Mouse (Mus musculus): ENCODE data around the gene Krtap24-1.

Krtap24-1 gene

GRCm38 (mm10) chr16:88611922-88612321 is at the start of gene Krtap24-1:
Krtap24-1 (minus strand) TSS chr16:88612279.
- DNase-seq (ENCODE audit: low read depth, low spot score): no peak

- DNase-seq (ENCODE audit: low read depth, low spot score): no peak
Measured at GRCm38 (mm10) chr16:88657426-88657825, 45.3 kb upstream of the Krtap24-1 start.

- DNase-seq (ENCODE audit: low read depth, low spot score): no peak
Measured at GRCm38 (mm10) chr16:88651952-88652351, 39.9 kb upstream of the Krtap24-1 start.

GRCm38 (mm10) chr16:88651082-88651481 is 39.0 kb upstream of the Krtap24-1 start:
- DNase-seq (ENCODE audit: low read depth, low spot score): no peak

GRCm38 (mm10) chr16:88647358-88647846 is 35.3 kb upstream of the Krtap24-1 start, which contains the start of gene Krtap26-1:
Krtap26-1 (minus strand) TSS chr16:88647796.
- no peak for DNase-seq (ENCODE audit: low read depth, low spot score)

- DNase-seq (ENCODE audit: low read depth, low spot score): no peak
Measured at GRCm38 (mm10) chr16:88646366-88647111, 34.5 kb upstream of the Krtap24-1 start.

GRCm38 (mm10) chr16:88640053-88640452 is 28.0 kb upstream of the Krtap24-1 start:
- no peak for DNase-seq (ENCODE audit: low read depth, low spot score)

GRCm38 (mm10) chr16:88635142-88635541 is 23.1 kb upstream of the Krtap24-1 start:
- DNase-seq (ENCODE audit: low read depth, low spot score): no peak

- no peak for DNase-seq (ENCODE audit: low read depth, low spot score)
Measured at GRCm38 (mm10) chr16:88631474-88631873, 19.4 kb upstream of the Krtap24-1 start.

- no peak for DNase-seq (ENCODE audit: low read depth, low spot score)
Measured at GRCm38 (mm10) chr16:88627566-88627965, 15.5 kb upstream of the Krtap24-1 start, which contains the start of gene 2310079G19Rik. 2310079G19Rik (minus strand) TSS chr16:88627666.

- DNase-seq (ENCODE audit: low read depth, low spot score): no peak
Measured at GRCm38 (mm10) chr16:88612712-88613111, 633 bp upstream of the Krtap24-1 start.

GRCm38 (mm10) chr16:88604570-88604969 is 7.5 kb downstream of the Krtap24-1 start:
- DNase-seq (ENCODE audit: low read depth, low spot score): no peak

GRCm38 (mm10) chr16:88602464-88602863 is 9.6 kb downstream of the Krtap24-1 start:
- DNase-seq (ENCODE audit: low read depth, low spot score): no peak

- DNase-seq (ENCODE audit: low read depth, low spot score): no peak
Measured at GRCm38 (mm10) chr16:88600303-88600702, 11.8 kb downstream of the Krtap24-1 start.

GRCm38 (mm10) chr16:88599504-88600237 is 12.4 kb downstream of the Krtap24-1 start:
- no peak for DNase-seq (ENCODE audit: low read depth, low spot score)

- DNase-seq (ENCODE audit: low read depth, low spot score): no peak
Measured at GRCm38 (mm10) chr16:88592758-88593157, 19.3 kb downstream of the Krtap24-1 start.

GRCm38 (mm10) chr16:88583338-88583737 is 28.7 kb downstream of the Krtap24-1 start:
- DNase-seq (ENCODE audit: low read depth, low spot score): no peak

- DNase-seq (ENCODE audit: low read depth, low spot score): no peak
Measured at GRCm38 (mm10) chr16:88575885-88576679, 36.0 kb downstream of the Krtap24-1 start.

- DNase-seq (ENCODE audit: low read depth, low spot score): no peak
Measured at GRCm38 (mm10) chr16:88572904-88573404, 39.1 kb downstream of the Krtap24-1 start.

GRCm38 (mm10) chr16:88570136-88570535 is 41.9 kb downstream of the Krtap24-1 start:
- no peak for DNase-seq (ENCODE audit: low read depth, low spot score)

- no peak for DNase-seq (ENCODE audit: low read depth, low spot score)
Measured at GRCm38 (mm10) chr16:88569732-88570131, 42.3 kb downstream of the Krtap24-1 start.
